Mouse (Mus musculus) stomach, postnatal 0 days (tissue): ENCODE measurements around the gene Il6.
"Not testable (repeated sequence)": the region's sequence is repeated elsewhere in the genome, so short reads cannot be mapped to it uniquely, and the experiment has no call there.

ENCODE experiments used
- CTCF ChIP-seq: IDR thresholded peaks from 2 replicates; pipeline ENCODE4 v1.5.1; 2016; ENCODE audit warnings: antibody characterized with exemption, low read depth, mild to moderate bottlenecking, moderate library complexity
- EP300 ChIP-seq: optimal IDR thresholded peaks from 2 replicates; pipeline ENCODE3; 2016; ENCODE audit warnings: antibody characterized with exemption

GRCm38 (mm10) chr5:30059607-30060006 is 46.7 kb downstream of the Il6 start:
- TF ChIP-seq EP300, CTCF: not testable (repeated sequence)
